Mouse (Mus musculus) limb, embryonic 13.5 days (tissue): ENCODE results near the gene Schip1. TPM values are rescaled to one million over a fixed set of nuclear protein-coding genes. Genes with fewer than 3 reads are reported as not detected.

Source experiments
- ATAC-seq: fragments of 200-750 bp; cut with Nextera tagmentation; 2 replicates; pipeline ENCODE4 v1.8.0; 2017; ENCODE audit warnings: low read depth, moderate number of reproducible peaks, moderate TSS enrichment; ENCODE audit not compliant: low FRiP score
- H3K27ac ChIP-seq: fragments of 300-500 bp; sonication (generic); 2 replicates; pipeline ENCODE4 v1.5.1; 2015; ENCODE audit warnings: inconsistent platforms, mild to moderate bottlenecking, moderate library complexity
- H3K27me3 ChIP-seq: fragments of 300-500 bp; sonication (generic); 2 replicates; pipeline ENCODE4 v1.6.1; 2015; ENCODE audit warnings: mild to moderate bottlenecking, inconsistent platforms
- H3K36me3 ChIP-seq: fragments of 300-500 bp; sonication (generic); 2 replicates; pipeline ENCODE4 v1.6.1; 2015; ENCODE audit warnings: inconsistent platforms, mild to moderate bottlenecking, moderate library complexity
- H3K4me1 ChIP-seq: fragments of 300-500 bp; sonication (generic); 2 replicates; pipeline ENCODE4 v1.6.1; 2015; ENCODE audit warnings: inconsistent platforms
- H3K4me2 ChIP-seq: fragments of 300-500 bp; sonication (generic); replicated peaks from 2 replicates; pipeline ENCODE4 v1.6.1; 2015; ENCODE audit warnings: inconsistent platforms, mild to moderate bottlenecking, moderate library complexity
- H3K4me3 ChIP-seq: fragments of 300-500 bp; sonication (generic); 2 replicates; pipeline ENCODE4 v1.5.1; 2015; ENCODE audit warnings: moderate library complexity, mild to moderate bottlenecking, inconsistent platforms
- H3K9ac ChIP-seq: fragments of 300-500 bp; sonication (generic); 2 replicates; pipeline ENCODE4 v1.6.1; 2015; ENCODE audit warnings: mild to moderate bottlenecking, inconsistent platforms
- H3K9me3 ChIP-seq: fragments of 300-500 bp; sonication (generic); 2 replicates; pipeline ENCODE4 v1.6.1; 2016; ENCODE audit warnings: inconsistent platforms
- WGBS: fragments of 180-500 bp; shearing (Covaris S2); methylation state at CpG from one replicate; pipeline ENCODE4 v1.1.7; 2015; 5-methylcytosine and 5-hydroxymethylcytosine counted together
- polyA plus RNA-seq: library from polyadenylated mRNA; unstranded; fragments of >200 nt; fragmentation: Nextera tagmentation; extraction: Ambion mirVana; gene quantifications from 2 replicates; pipeline ENCODE4 v1.2.1, GENCODE M21; 2015

Gene Schip1
- polyA plus RNA-seq, 1 experiment from 2014 or later: 21.4 TPM

- H3K27ac ChIP-seq: no peak overlapping the region
- H3K4me1 ChIP-seq: 0 out of 2 replicates have a peak, but pooled peaks cover 4% of the 10 kb centered on the region
- 59% methylated on average over 3 of the region's 3 CpGs for WGBS
- no peak overlapping the region for H3K4me2 ChIP-seq
- ATAC-seq: no peak
- H3K4me3 ChIP-seq: no peak overlapping the region
- no peak overlapping the region for H3K9ac ChIP-seq
- no peaks in the 10 kb centered on the region for H3K9me3 ChIP-seq
- H3K36me3 ChIP-seq: no peaks in the 10 kb centered on the region
- H3K27me3 ChIP-seq: no peaks in the 10 kb centered on the region
Observed at GRCm38 (mm10) chr3:68412262-68412661, 347.7 kb downstream of the Schip1 start.

- 82% methylated on average over 4 of the region's 4 CpGs for WGBS
- Histone ChIP-seq H3K27me3 (no peaks in the 10 kb centered on the region; the same call in 1 of the 2 replicates), H3K36me3 (no peaks in the 10 kb centered on the region), H3K4me2 (no peak overlapping the region), H3K27ac (no peak overlapping the region), H3K4me1 (no peaks in the 10 kb centered on the region), H3K9me3 (no peaks in the 10 kb centered on the region), H3K9ac (no peak overlapping the region), H3K4me3 (no peak overlapping the region)
- no peak for ATAC-seq
Observed at GRCm38 (mm10) chr3:68419792-68420191, 355.2 kb downstream of the Schip1 start.

DNA sequence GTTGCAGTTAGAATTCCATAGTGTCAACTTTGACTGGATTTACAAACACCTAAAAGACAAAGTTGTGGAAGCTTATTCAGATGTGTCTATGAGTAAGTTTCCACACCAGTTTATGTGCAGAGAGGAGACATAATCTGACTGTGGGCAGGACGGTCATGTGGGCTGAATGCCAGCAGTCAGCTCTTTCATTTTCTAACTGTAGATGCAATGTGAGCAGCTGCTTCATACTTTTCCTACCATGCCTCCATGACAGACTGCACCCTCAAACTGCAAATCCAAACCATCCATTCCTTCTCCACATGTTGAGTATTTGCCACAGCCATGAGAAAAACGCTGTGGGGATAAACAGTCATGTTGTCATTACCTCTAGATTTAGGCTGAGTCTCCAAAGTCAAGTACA is 356.3 kb downstream of the Schip1 start:
- Histone ChIP-seq H3K27me3 (peaks cover under 1% of the 10 kb centered on the region; the same call in 1 of the 2 replicates), H3K36me3 (no peaks in the 10 kb centered on the region), H3K27ac (no peak overlapping the region), H3K9ac (no peak overlapping the region), H3K4me3 (no peak overlapping the region), H3K4me2 (no peak overlapping the region), H3K4me1 (no peaks in the 10 kb centered on the region), H3K9me3 (no peaks in the 10 kb centered on the region)
- WGBS: 87% methylated on average over 2 of the region's 2 CpGs
- no peak for ATAC-seq

GRCm38 (mm10) chr3:68421849-68422248 is 357.2 kb downstream of the Schip1 start:
- H3K36me3 ChIP-seq: no peaks in the 10 kb centered on the region
- no peak for ATAC-seq
- WGBS: 85% methylated on average over 2 of the region's 2 CpGs

DNA sequence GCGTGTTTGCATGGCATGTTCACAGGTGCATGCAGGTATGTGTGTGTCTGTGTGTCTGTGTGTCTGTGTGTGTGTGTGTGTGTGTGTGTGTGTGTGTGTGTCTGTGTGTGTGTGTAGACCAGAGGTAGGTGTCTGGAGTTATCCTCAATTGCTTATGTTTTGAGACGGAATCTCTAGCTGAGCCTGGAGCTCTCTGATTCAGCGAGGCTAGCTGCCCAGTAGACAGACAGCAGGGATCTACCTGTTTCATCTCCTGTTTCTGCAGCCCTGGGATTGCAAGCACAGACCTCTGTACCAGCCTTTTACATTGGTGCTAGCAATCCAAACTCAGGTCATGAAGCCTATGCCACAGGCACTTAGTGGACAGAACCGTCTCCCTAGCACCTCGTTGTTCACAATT is 363.5 kb downstream of the Schip1 start:
- Histone ChIP-seq H3K36me3 (no peaks in the 10 kb centered on the region), H3K9me3 (no peaks in the 10 kb centered on the region), H3K4me2 (no peak overlapping the region), H3K27me3 (peaks cover 12% of the 10 kb centered on the region), H3K27ac (no peak overlapping the region), H3K9ac (no peak overlapping the region), H3K4me1 (no peaks in the 10 kb centered on the region), H3K4me3 (no peak overlapping the region)
- 88% methylated on average over 5 of the region's 5 CpGs for WGBS
- no peak for ATAC-seq

More at GRCm38 (mm10) chr3:68421849-68422248, 357.2 kb downstream of the Schip1 start:
- H3K4me1 ChIP-seq: no peaks in the 10 kb centered on the region
- no peaks in the 10 kb centered on the region for H3K9me3 ChIP-seq
- peaks cover 9% of the 10 kb centered on the region; the same call in 1 of the 2 replicates for H3K27me3 ChIP-seq
- H3K9ac ChIP-seq: no peak overlapping the region
- H3K4me2 ChIP-seq: no peak overlapping the region
- H3K4me3 ChIP-seq: no peak overlapping the region
- H3K27ac ChIP-seq: no peak overlapping the region

DNA sequence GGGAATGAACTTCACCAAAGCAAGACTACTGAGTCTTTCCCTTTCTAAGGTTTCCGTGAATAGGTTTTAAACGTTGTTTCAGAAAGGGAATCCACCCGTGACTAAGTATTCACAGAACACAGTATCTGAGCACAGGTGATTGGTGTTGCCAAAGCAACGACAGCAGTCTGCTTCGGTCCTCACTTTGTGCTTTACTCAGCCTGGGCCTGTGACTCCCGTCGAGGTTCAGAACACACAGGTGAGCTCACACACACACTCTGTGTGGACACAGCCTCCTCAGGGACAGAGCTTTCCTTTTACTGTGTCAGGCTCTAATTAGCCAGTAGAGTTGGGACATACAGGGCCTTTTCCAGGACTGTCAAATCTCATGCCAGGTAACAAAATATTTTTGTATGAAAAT is 369.8 kb downstream of the Schip1 start:
- Histone ChIP-seq H3K4me3 (no peak overlapping the region), H3K9me3 (no peaks in the 10 kb centered on the region), H3K4me1 (no peaks in the 10 kb centered on the region), H3K4me2 (no peak overlapping the region), H3K27me3 (no peaks in the 10 kb centered on the region), H3K9ac (no peak overlapping the region), H3K36me3 (no peaks in the 10 kb centered on the region), H3K27ac (no peak overlapping the region)
- 71% methylated on average over 7 of the region's 7 CpGs for WGBS
- no peak for ATAC-seq

GRCm38 (mm10) chr3:68434897-68435296 is 370.3 kb downstream of the Schip1 start:
- Histone ChIP-seq H3K9me3 (no peaks in the 10 kb centered on the region), H3K4me1 (no peaks in the 10 kb centered on the region), H3K4me3 (no peak overlapping the region), H3K27ac (no peak overlapping the region), H3K4me2 (no peak overlapping the region), H3K27me3 (no peaks in the 10 kb centered on the region), H3K9ac (no peak overlapping the region), H3K36me3 (no peaks in the 10 kb centered on the region)
- ATAC-seq: no peak
- 67% methylated on average over 2 of the region's 2 CpGs for WGBS

GRCm38 (mm10) chr3:68448480-68448879 is 383.9 kb downstream of the Schip1 start:
- Histone ChIP-seq H3K4me3 (no peak overlapping the region), H3K36me3 (no peaks in the 10 kb centered on the region)

DNA sequence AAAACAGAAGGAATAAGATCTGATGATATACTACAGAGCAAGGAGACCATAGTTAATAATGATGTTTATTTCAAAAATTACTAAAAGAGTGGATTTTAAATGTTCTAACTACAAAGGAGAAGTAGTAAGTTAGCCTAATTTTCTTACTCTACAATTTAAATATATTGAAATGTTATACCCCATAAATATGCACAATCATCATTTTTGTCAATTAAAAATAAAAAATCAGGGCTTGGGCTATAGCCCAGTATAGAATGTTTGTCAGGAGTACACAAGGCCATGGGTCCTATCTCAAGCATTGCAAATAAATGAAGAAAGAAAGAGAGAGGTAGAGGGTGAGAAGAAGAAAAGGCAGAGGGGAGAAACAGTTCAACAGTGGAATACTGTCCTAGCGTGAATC is 387.0 kb downstream of the Schip1 start:
- H3K4me2 ChIP-seq: no peak overlapping the region
- no peaks in the 10 kb centered on the region for H3K27me3 ChIP-seq
- ATAC-seq: no peak
- no peak overlapping the region for H3K9ac ChIP-seq
- H3K4me1 ChIP-seq: peaks cover 6% of the 10 kb centered on the region; the same call in 1 of the 2 replicates
- no peak overlapping the region for H3K27ac ChIP-seq
- no peaks in the 10 kb centered on the region for H3K9me3 ChIP-seq
- H3K36me3 ChIP-seq: no peaks in the 10 kb centered on the region
- H3K4me3 ChIP-seq: no peak overlapping the region
- WGBS: 85% methylated on average over 1 of the region's 1 CpGs

More at GRCm38 (mm10) chr3:68448480-68448879, 383.9 kb downstream of the Schip1 start:
- Histone ChIP-seq H3K27ac (no peak overlapping the region), H3K4me2 (no peak overlapping the region), H3K4me1 (no peaks in the 10 kb centered on the region; the same call in 1 of the 2 replicates), H3K9ac (no peak overlapping the region), H3K9me3 (no peaks in the 10 kb centered on the region), H3K27me3 (0 out of 2 replicates have a peak, but pooled peaks cover 2% of the 10 kb centered on the region)
- WGBS: 71% methylated on average over 2 of the region's 2 CpGs
- ATAC-seq: no peak

DNA sequence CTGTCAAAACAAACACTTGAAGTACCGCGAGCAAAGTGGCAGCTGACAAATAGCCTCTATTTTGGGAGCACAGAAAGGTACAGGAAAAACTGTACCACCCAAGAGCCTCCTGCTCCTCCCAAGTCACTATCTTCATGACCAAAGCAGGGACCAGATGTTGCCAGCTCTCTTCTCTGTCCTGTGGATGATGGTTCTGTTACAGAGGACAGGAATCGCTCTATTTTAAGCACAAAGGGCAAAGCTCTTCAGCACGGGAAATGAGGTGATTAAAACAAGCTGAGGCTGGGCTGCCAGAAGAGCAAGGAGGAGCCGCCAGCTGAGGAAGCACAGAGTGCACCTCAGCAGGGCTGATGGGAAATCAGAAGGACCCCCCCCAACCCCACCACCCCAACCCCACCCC is 388.7 kb downstream of the Schip1 start:
- H3K27me3 ChIP-seq: 0 out of 2 replicates have a peak, but pooled peaks cover 4% of the 10 kb centered on the region
- H3K4me3 ChIP-seq: no peak overlapping the region
- peak overlapping the region; percentile 46 for H3K4me2 ChIP-seq
- H3K27ac ChIP-seq: no peak overlapping the region
- H3K36me3 ChIP-seq: no peaks in the 10 kb centered on the region
- no peaks in the 10 kb centered on the region for H3K9me3 ChIP-seq
- peaks cover 6% of the 10 kb centered on the region; the same call in 1 of the 2 replicates for H3K4me1 ChIP-seq
- no peak overlapping the region for H3K9ac ChIP-seq
- ATAC-seq: no peak
- WGBS: 9% methylated on average over 5 of the region's 5 CpGs

DNA sequence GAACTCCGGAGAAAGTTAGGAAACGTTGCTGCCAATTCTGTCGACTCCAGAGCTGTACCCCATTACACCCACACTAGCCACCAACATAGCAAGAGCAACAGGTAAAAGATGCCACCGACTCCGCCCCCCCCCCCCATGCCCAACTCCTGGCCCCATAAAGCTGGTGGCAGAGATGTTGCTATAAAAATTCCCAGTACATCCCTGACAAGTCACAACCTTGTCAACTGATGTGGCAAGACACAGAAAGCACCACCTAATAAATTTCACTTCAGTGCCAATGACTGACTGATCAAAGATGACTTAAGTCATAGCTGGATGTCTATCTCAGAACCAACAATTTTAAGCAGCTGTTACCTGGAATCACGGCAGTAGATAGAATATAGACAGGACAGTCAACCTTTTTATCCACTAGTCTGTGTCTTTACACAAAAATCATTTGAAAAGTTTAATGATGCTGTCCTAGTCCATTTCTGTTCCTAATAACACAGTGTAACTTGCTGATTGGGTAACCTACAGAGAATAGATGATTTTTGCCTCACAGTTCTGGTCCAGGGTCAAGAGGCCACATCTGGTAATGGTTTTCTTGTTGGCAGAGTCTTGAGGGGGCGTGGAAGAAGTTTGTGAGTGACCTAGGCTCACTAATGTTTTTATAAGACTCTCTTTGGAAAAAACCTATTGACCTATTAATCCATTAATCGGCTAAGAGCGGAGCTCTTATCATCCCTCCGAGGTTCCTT is 389.3 kb downstream of the Schip1 start:
- Histone ChIP-seq H3K27me3 (0 out of 2 replicates have a peak, but pooled peaks cover 5% of the 10 kb centered on the region), H3K27ac (no peak overlapping the region), H3K9me3 (no peaks in the 10 kb centered on the region), H3K4me3 (no peak overlapping the region), H3K4me1 (peaks cover 6% of the 10 kb centered on the region; the same call in 1 of the 2 replicates), H3K36me3 (no peaks in the 10 kb centered on the region), H3K9ac (no peak overlapping the region), H3K4me2 (no peak overlapping the region; the same call in 1 of the 2 replicates)
- WGBS: 17% methylated on average over 10 of the region's 10 CpGs
- no peak for ATAC-seq

- Histone ChIP-seq H3K9ac (no peak overlapping the region), H3K4me2 (no peak overlapping the region), H3K36me3 (no peaks in the 10 kb centered on the region), H3K27me3 (no peaks in the 10 kb centered on the region; the same call in 1 of the 2 replicates), H3K9me3 (no peaks in the 10 kb centered on the region), H3K27ac (no peak overlapping the region), H3K4me1 (peaks cover 45% of the 10 kb centered on the region), H3K4me3 (no peak overlapping the region)
- WGBS: 38% methylated on average over 5 of the region's 5 CpGs
- ATAC-seq: no peak
Observed at GRCm38 (mm10) chr3:68466643-68467042, 402.0 kb downstream of the Schip1 start.
